Mouse (Mus musculus): ENCODE measurements at regions not wholly inside any gene's neighbourhood (a gene's known extent, or its start where the extent isn't known, plus 50 kb on each side); places are given as distances from the start of the nearest gene placed in this dataset.

DNA sequence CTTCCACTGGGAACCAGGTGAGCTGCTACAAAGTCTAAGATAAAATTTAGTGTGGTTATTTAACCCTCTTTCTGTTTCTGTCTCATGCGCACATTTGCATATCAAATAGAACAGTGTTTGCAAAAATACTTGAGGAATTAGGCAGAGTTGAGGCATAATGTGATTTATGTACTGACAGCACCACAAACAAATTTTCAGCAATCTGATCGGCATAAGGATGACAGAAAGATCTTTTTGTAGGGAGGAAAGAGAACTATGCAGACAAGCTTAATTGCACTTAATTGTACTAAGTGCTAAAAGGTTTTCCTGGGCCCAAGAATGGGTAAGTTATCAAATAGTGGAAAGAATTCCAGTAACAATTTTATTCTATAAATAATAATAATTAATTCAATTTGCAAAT, 670.6 kb upstream of the Klhl29 start:
- TF ChIP-seq EP300 (optimal IDR thresholded peaks at IDR 0.05) (no peak), CTCF (IDR thresholded peaks at IDR 0.05; ENCODE audit: low read depth) (no peak)

Data from stomach, postnatal 0 days (tissue).